Mouse (Mus musculus) spleen, postnatal 0 days (tissue): ENCODE data around the gene Olfr688. TPM values are rescaled to one million over a fixed set of nuclear protein-coding genes. Genes with fewer than 3 reads are reported as not detected.

Experiments
- polyA plus RNA-seq: library from polyadenylated mRNA; unstranded; fragments of >200 nt; fragmentation: Nextera tagmentation; extraction: Ambion mirVana; gene quantifications from 2 replicates; pipeline ENCODE4 v1.2.1, GENCODE M21; 2015

Olfr688 gene
- not detected in 2 replicates for polyA plus RNA-seq

GRCm38 (mm10) chr7:105287795-105288194 lies at the start of gene Olfr688:
Gene Olfr688, plus strand, starts transcription at chr7:105288095.

DNA sequence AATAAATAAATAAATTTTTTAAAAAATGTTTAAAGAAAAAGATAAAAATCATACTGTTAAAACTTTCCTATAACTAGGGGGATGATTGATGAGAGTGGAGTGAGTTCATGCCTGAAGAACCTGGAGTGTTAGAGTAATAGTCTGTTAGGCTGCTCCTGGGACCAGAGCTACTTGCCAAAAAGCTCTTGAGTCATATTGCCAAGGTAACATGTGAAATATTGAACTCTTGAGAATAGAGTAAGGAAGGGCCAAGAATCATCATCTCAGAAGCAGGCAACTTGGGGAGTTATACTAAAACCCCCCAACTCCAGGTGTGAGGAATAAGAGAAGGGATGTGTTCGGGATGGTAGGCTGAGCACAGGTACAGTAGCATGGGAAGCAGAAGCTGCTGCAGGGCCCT lies 23.0 kb downstream of the Olfr688 start, which contains the start of gene Olfr689:
Olfr689 (plus strand) TSS at position 301 of the 400 bp plus-strand sequence.

DNA sequence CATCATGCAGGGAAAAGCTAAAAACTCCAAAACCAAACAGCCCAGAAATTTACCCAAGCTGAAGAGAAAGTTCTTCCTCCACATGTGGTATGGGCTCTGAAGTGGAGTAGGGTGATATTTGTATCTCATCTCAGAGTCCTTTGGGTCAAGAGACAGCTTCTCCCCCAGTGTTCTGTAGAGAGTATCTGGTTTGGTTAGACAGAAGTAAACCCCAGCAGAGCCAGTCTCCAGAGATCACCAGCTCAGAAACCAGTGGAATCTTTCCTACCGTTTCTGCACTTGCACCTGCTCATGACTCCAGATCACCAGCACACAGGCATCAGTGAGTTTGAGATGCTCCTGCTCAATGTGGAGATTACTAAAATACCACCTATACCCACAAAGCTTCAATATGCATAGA lies 46.1 kb downstream of the Olfr688 start, which contains the start of gene Olfr690:
Olfr690 (minus strand) TSS at position 101 of the 400 bp plus-strand sequence.

Other genes starting within 250 kb of the Olfr688 start
- gene Olfr677, start 236.7 kb upstream of the Olfr688 start, polyA plus RNA-seq: not detected in 2 replicates
- not detected in 2 replicates for gene Olfr678, start 223.6 kb upstream of the Olfr688 start, polyA plus RNA-seq
- not detected in 2 replicates for gene Olfr679, start 206.9 kb upstream of the Olfr688 start, polyA plus RNA-seq
- gene Olfr680-ps1, start 195.3 kb upstream of the Olfr688 start, polyA plus RNA-seq: not detected in 2 replicates
- not detected in 2 replicates for gene Olfr681, start 171.3 kb upstream of the Olfr688 start, polyA plus RNA-seq
- not detected in 2 replicates for gene Olfr683, start 141.1 kb upstream of the Olfr688 start, polyA plus RNA-seq
- not detected in 2 replicates for gene Olfr684, start 124.4 kb upstream of the Olfr688 start, polyA plus RNA-seq
- not detected in 2 replicates for gene Olfr685, start 102.1 kb upstream of the Olfr688 start, polyA plus RNA-seq
- not detected in 2 replicates for gene Olfr686, start 80.6 kb upstream of the Olfr688 start, polyA plus RNA-seq
- gene Olfr689, start 23.1 kb downstream of the Olfr688 start, polyA plus RNA-seq: not detected in 2 replicates
- gene Olfr690, start 46.0 kb downstream of the Olfr688 start, polyA plus RNA-seq: not detected in 2 replicates
- gene Olfr691, start 54.2 kb downstream of the Olfr688 start, polyA plus RNA-seq: not detected in 2 replicates
- not detected in 2 replicates for gene Olfr692, start 80.1 kb downstream of the Olfr688 start, polyA plus RNA-seq
- 0.35 TPM in 1 of 2 replicates, not detected in the other for gene Gm5901, start 86.9 kb downstream of the Olfr688 start, polyA plus RNA-seq
- gene Fam160a2, start 112.0 kb downstream of the Olfr688 start, polyA plus RNA-seq: 22.6 and 25.5 TPM in 2 replicates
- 0.05 TPM in 1 of 2 replicates, not detected in the other for gene Cnga4, start 116.5 kb downstream of the Olfr688 start, polyA plus RNA-seq
- gene Cckbr, start 137.6 kb downstream of the Olfr688 start, polyA plus RNA-seq: not detected in 2 replicates
- gene Cavin3, start 194.2 kb downstream of the Olfr688 start, polyA plus RNA-seq: 56.0 and 66.3 TPM in 2 replicates